Mouse (Mus musculus) kidney, postnatal 0 days (tissue): ENCODE measurements around the gene Mipol1. TPM values are rescaled to one million over a fixed set of nuclear protein-coding genes. Genes with fewer than 3 reads are reported as not detected.

Experiments
- ATAC-seq: fragments of 200-750 bp; cut with Nextera tagmentation; replicated peaks from 2 replicates; pipeline ENCODE4 v1.8.0; 2017; ENCODE audit warnings: low read depth, moderate number of reproducible peaks, moderate TSS enrichment, moderate library complexity; ENCODE audit not compliant: low FRiP score
- DNase-seq: peaks from one replicate; pipeline ENCODE4 v3.0.0-alpha.2; 2016; ENCODE audit warnings: low spot score
- H3K27ac ChIP-seq: fragments of 300-500 bp; sonication (generic); 2 replicates; pipeline ENCODE4 v1.5.1; 2014; ENCODE audit warnings: mild to moderate bottlenecking
- H3K27me3 ChIP-seq: fragments of 300-500 bp; sonication (generic); 2 replicates; pipeline ENCODE4 v1.6.1; 2014; ENCODE audit warnings: low read length, mixed read lengths; ENCODE audit not compliant: insufficient read depth
- H3K36me3 ChIP-seq: fragments of 300-500 bp; sonication (generic); 2 replicates; pipeline ENCODE4 v1.6.1; 2014; ENCODE audit warnings: low read length, mixed read lengths; ENCODE audit not compliant: insufficient read depth
- H3K4me1 ChIP-seq: fragments of 300-500 bp; sonication (generic); replicated peaks from 2 replicates; pipeline ENCODE4 v1.6.1; 2014; ENCODE audit warnings: antibody characterized with exemption, low read length, mixed read lengths; ENCODE audit not compliant: insufficient read depth
- H3K4me2 ChIP-seq: fragments of 300-500 bp; sonication (generic); 2 replicates; pipeline ENCODE4 v1.6.1; 2014; ENCODE audit warnings: mild to moderate bottlenecking, low read length, moderate library complexity, mixed read lengths
- H3K4me3 ChIP-seq: fragments of 300-500 bp; sonication (generic); replicated peaks from 2 replicates; pipeline ENCODE4 v1.5.1; 2014; ENCODE audit warnings: low read depth, low read length
- H3K9ac ChIP-seq: fragments of 300-500 bp; sonication (generic); 2 replicates; pipeline ENCODE4 v1.6.1; 2014; ENCODE audit warnings: low read depth, low read length
- H3K9me3 ChIP-seq: fragments of 300-500 bp; sonication (generic); replicated peaks from 2 replicates; pipeline ENCODE4 v1.6.1; 2016; ENCODE audit warnings: low read length, inconsistent platforms, mixed read lengths
- CTCF ChIP-seq: IDR thresholded peaks from 2 replicates; pipeline ENCODE4 v1.5.1; 2016; ENCODE audit warnings: antibody characterized with exemption, low read depth, mild to moderate bottlenecking, moderate library complexity
- WGBS: fragments of 180-500 bp; shearing (Covaris S2); extraction: QIAGEN DNeasy Blood & Tissue Kit; methylation state at CpG from one replicate; pipeline ENCODE4 v1.1.7; 2014; 5-methylcytosine and 5-hydroxymethylcytosine counted together
- polyA plus RNA-seq: library from polyadenylated mRNA; unstranded; fragments of >200 nt; fragmentation: Nextera tagmentation; extraction: Ambion mirVana; gene quantifications from 2 replicates; pipeline ENCODE4 v1.2.1, GENCODE M21; 2015

Gene Mipol1
- polyA plus RNA-seq, 1 experiment from 2014 or later, result 13.1 TPM

GRCm38 (mm10) chr12:57514552-57514951 lies 284.3 kb downstream of the Mipol1 start:
- DNase-seq (no peak), ATAC-seq (no peak)
- H3K36me3 ChIP-seq, result no peaks in the 10 kb centered on the region
- H3K9me3 ChIP-seq, result no peaks in the 10 kb centered on the region
- no peak overlapping the region for H3K9ac ChIP-seq
- H3K4me2 ChIP-seq, result no peak overlapping the region
- H3K27ac ChIP-seq, result no peak overlapping the region
- peak; percentile 32; the same call in 1 of the 2 replicates for TF ChIP-seq CTCF
- no peaks in the 10 kb centered on the region for H3K27me3 ChIP-seq
- H3K4me3 ChIP-seq, result no peak overlapping the region
- WGBS, result 71% methylated on average over 1 of the region's 1 CpGs
- H3K4me1 ChIP-seq, result no peaks in the 10 kb centered on the region

GRCm38 (mm10) chr12:57515702-57516377 lies 285.6 kb downstream of the Mipol1 start:
- H3K4me2 ChIP-seq, result no peak overlapping the region
- no peak for TF ChIP-seq CTCF
- 48% methylated on average over 12 of the region's 12 CpGs for WGBS
- no peak overlapping the region for H3K27ac ChIP-seq
- H3K9me3 ChIP-seq, result no peaks in the 10 kb centered on the region
- no peak overlapping the region for H3K9ac ChIP-seq
- no peak overlapping the region for H3K4me3 ChIP-seq
- ATAC-seq (no peak), DNase-seq (no peak)
- no peaks in the 10 kb centered on the region for H3K36me3 ChIP-seq
- no peaks in the 10 kb centered on the region for H3K4me1 ChIP-seq
- no peaks in the 10 kb centered on the region for H3K27me3 ChIP-seq

GRCm38 (mm10) chr12:57528335-57528734 lies 298.1 kb downstream of the Mipol1 start:
- 68% methylated on average over 4 of the region's 4 CpGs for WGBS
- H3K9ac ChIP-seq, result no peak overlapping the region
- DNase-seq (no peak), ATAC-seq (no peak)
- TF ChIP-seq CTCF, result no peak
- no peaks in the 10 kb centered on the region for H3K4me1 ChIP-seq
- no peaks in the 10 kb centered on the region for H3K36me3 ChIP-seq
- H3K4me2 ChIP-seq, result no peak overlapping the region
- no peak overlapping the region for H3K27ac ChIP-seq
- H3K9me3 ChIP-seq, result no peaks in the 10 kb centered on the region
- no peak overlapping the region for H3K4me3 ChIP-seq
- H3K27me3 ChIP-seq, result peaks cover 27% of the 10 kb centered on the region

- Histone ChIP-seq H3K9me3 (no peaks in the 10 kb centered on the region), H3K9ac (no peak overlapping the region), H3K27me3 (peaks cover 45% of the 10 kb centered on the region), H3K36me3 (no peaks in the 10 kb centered on the region), H3K27ac (no peak overlapping the region), H3K4me1 (no peaks in the 10 kb centered on the region), H3K4me2 (no peak overlapping the region), H3K4me3 (no peak overlapping the region)
- DNase-seq (no peak), ATAC-seq (no peak)
- 18% methylated on average over 9 of the region's 9 CpGs for WGBS
- no peak for TF ChIP-seq CTCF
Measured at GRCm38 (mm10) chr12:57530474-57530873, 300.2 kb downstream of the Mipol1 start.

GRCm38 (mm10) chr12:57534517-57534878 lies 304.3 kb downstream of the Mipol1 start:
- Histone ChIP-seq H3K4me3 (peak overlapping the region; percentile 7; the same call in 1 of the 2 replicates), H3K27ac (no peak overlapping the region), H3K27me3 (peaks cover 73% of the 10 kb centered on the region), H3K36me3 (no peaks in the 10 kb centered on the region), H3K4me2 (no peak overlapping the region), H3K4me1 (no peaks in the 10 kb centered on the region), H3K9ac (no peak overlapping the region), H3K9me3 (no peaks in the 10 kb centered on the region)
- DNase-seq (no peak), ATAC-seq (0 out of 2 replicates have a peak, but pooled peaks have one; percentile 8)
- no peak for TF ChIP-seq CTCF
- 4% methylated on average over 5 of the region's 6 CpGs for WGBS

- Histone ChIP-seq H3K27me3 (peaks cover 76% of the 10 kb centered on the region), H3K27ac (no peak overlapping the region), H3K4me2 (no peak overlapping the region), H3K9me3 (no peaks in the 10 kb centered on the region), H3K36me3 (no peaks in the 10 kb centered on the region), H3K4me1 (no peaks in the 10 kb centered on the region), H3K9ac (no peak overlapping the region), H3K4me3 (peak overlapping the region; percentile 7; the same call in 1 of the 2 replicates)
- TF ChIP-seq CTCF, result no peak
- DNase-seq, result no peak
- WGBS, result 2% methylated on average over 35 of the region's 39 CpGs
- peak; percentile 55 for ATAC-seq
Measured at GRCm38 (mm10) chr12:57534879-57535611, 304.8 kb downstream of the Mipol1 start.
